Mouse (Mus musculus): ENCODE measurements around the gene Acoxl.

Acoxl gene

DNA sequence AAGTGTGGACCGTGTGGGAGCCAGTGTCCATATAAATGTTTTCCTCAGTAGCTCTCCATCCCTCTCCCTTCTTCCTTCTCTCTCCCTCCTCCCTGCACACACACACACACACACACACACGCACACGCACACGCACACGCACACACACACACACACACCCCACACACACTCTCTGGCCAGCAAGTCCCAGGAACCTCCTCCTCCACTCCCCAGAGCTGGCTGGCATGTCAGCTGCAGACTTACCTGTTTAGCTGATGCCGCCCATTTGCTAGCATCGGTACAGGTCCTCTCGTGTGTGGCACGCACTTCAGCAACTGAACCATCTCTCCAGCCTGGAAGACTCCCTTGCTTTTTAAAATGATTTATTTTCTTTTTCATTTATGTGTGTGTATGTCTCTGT, 280.3 kb downstream of the Acoxl start:
- DNase-seq (ENCODE audit: low spot score), result no peak

DNA sequence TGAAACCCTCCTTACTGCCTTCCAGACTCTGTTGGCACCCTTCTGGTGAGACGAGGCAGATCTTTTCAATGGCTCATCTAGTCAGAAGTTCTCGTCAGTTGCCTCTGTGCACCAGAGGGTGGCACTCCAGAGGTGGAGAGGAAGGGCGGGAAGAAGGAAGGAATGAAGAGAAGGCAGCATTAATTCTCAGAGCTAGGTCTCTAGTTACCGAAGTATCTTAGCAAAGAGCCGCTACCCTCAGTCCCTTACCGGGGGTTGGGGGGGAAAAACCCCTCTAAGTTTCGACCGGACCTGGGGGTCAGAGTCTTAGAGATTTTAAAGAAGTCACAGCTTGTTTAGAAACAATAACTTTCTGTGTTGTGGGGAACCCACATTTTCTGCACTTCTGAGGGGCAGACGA, 283.8 kb downstream of the Acoxl start:
- DNase-seq (ENCODE audit: low spot score), result peak; percentile 46

DNA sequence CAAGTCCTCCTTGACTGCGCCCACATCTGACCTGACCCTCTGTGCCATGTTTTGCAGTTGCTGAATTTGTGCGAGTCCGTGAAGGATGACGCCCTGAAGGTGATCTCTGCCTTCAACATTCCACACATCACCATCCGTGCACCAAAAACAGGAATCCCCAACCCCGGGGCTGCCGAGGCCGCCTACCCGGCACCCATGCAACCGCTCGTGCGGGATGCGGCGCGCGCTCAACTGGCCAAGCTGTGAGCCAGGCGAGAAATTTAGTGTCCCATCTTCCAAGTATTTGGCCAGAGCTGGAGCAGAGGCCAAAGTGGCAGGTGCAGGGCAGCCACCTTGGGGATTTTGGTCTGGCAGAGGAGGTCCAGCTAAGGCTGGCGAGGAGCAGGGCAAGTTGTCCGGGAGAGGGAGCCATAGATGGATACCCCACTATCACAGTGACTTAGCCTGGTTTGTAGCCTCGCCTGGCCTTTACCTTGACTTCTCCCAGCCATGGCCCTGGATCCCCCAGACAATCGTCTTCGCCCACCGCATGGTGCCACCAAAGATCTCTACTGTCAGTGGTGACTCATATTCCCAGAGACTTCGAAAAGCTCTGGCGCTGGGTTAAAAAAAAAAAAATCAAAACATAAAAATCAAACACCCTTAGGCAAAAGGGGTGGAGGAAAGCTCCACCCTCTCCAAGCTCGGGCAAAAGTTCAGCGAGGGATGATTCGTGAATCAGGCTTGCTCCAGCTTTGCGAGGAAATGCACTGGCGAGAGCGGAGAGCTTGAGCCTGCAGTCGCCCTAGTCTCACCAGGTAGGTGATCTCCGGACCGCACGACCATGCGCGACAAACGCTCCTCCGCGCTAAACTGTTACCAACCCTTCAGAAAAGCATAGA, 284.5 kb downstream of the Acoxl start:
- DNase-seq (ENCODE audit: low spot score), result peak; percentile 20

DNA sequence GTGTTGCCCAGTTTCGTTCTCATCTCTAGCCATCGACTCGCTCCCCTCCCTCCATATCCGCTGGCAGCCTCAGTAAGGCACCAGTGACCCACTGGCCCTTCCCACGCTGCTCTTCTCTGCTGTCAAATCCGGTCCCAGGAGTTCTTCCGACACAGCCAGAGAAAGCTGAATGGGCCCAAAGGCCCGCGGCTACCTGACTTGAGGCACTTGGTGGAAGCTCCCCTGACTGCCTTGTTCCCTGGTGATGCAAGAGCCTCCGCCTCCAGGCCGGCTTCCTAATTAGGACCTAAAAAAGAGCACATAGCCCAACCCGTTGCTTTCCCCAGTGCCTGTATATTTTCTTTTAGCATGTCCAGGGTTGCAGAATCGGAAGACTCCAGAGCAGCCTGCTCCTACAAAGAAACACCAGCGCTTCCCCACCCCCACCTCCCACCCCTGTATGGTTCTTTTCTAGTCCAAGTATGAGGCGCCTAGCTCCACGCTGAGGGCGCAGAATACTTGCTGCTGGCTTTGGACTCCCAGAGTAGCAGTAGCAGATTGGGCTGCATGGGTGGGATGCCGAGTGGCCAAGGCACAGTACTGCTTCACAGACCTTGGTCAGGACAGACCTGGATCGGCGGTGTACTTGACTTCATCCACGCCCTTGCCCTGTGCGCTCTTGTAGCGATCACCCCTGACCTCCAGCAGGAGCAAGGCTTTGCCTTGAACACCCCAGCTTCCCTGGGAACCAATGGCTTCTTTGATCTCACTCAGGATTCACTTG, 285.4 kb downstream of the Acoxl start:
- DNase-seq (ENCODE audit: low spot score), result peak; percentile 15

DNA sequence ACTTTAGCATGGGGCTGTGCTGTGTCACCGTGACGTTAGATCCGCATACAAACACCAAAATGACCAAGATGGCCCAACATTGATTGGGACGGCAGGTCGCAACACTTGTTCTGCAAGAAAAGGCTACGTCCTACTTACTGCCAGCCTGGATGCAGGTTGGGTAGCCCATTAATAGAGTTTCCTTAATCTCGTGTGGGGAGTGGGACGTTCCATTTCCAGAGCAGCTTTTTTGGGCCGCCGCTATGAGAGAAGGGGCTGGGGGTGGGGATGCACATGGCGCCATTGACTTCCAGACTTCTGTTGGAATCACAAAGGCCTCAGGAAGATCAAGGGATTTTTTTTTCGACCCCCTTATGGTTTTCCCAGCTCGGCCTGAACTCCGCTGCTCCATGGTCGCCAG, 286.0 kb downstream of the Acoxl start:
- DNase-seq (ENCODE audit: low spot score), result no peak

DNA sequence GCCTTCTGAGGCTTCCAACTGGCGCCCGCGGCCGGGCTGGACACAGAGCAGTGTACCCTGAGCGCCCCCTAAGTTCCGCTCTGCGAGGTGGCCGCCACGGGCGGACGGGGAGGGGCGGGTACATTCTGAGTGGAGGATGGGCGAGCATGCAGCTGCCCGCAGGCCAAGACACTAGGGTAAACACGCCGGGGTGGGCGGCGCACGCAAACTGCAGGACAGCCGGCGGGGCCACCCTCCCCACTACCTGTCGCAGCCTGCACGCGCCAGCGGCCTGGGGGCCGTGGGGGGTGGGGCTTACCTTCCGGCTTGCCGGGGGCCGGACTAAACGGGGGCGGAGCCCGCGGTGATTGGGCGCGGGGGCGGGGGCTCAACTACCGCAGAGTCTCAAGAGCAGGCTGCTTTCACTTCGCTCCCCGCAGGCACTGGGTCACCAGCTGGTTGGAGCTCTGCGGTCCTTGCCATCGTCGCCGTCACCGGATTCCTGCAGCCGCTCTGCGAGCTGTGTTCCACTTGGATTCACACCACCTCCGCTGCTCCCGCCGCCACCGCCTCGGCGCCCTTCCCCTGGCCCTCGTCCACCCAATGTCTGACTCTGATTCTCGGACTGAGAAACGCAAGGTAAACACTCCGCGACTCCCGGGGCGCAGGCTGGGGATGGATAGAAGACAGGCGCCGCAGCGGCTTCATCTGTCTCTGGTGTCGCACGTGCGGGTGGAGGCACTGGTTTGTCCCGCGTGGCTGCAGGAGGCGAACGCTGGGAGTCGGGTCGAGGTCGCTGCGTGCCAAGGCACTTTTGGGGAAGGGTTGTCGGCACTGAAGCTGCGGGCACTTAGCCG, 287.2 kb downstream of the Acoxl start, which contains the start of gene Bcl2l11:
TSS of gene Bcl2l11 (plus strand) at position 404 of the 836 bp plus-strand sequence.
- peak; percentile 97 for DNase-seq (ENCODE audit: low spot score)

DNA sequence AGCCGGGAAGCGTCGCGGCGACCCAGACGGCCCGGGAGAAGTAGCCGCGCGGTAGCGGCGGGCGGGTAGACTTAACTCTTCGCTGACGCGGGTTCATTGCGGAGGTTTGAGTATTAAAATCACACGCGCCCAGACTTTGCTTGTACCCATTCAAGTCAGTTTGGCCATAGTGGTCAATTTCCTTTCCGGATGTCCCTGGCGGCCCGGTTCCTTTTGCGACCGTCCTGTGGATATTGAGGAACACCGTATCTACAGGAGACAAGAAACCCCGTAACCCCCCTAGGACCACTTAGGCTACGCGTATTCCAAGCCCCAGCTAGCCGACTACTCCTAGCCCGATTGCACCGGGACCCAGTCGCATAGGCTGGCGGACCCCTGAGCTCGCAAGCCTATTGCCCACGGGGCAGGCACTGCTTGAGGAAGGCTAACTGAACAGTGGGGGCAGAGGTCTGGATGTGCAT, 287.9 kb downstream of the Acoxl start:
- no peak for DNase-seq (ENCODE audit: low spot score)

DNA sequence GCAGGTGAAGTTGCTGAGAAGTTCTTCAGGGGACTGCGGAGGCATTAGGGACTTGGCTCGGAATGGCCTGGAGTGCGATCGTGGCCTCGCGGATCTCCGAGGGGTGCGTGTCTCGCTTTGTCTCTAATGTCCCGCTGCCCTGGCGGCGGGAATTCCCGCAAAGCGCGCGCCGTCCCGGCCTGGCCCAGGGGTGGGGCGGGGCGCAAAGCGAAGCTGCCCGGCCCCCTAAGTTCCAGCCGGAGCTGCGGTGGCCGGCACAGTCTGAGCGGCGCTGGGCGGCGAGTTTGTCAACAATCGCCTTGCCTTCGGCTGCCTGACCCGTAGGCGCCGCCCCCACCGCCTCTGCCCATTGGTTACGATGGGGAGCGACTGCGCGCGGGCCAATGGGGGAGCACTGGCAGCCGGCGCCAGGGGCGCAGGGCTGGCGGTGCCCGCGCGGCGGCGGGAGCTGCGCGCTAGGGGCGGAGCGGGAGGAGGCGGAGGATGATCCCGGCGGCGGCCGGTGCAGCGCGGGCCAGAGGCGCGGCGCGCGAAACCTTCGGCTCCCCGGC, 288.5 kb downstream of the Acoxl start:
- peak; percentile 95 for DNase-seq (ENCODE audit: low spot score)

DNA sequence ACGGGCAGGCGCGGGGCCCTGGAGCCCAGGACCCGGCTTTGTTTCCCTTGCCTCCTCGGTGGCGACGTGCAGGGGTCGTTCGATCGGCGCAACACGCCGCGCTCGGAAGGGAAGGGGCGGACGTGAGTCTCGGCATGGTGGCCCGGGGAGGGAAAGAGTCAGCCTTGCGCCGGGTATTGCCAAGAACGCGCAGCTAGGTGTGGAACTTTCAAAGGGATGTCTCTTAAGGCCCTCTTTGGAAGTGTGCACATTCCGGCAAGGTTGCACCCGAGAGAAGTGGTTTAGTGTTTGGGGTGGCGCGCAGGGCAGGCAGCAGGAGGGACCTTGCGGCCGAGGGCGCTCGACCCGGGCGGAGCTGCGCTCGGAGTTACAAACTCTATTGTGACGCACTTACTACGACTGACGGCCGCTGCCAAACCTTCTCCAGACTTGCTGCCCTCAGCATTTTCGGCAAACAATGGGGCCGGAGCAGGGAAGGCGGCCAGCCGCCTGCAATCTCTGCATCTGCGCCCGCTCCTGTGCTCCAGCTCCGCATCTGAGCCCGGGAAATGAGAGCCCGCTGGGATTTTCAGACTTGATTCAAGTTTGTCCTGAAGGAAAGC, 289.1 kb downstream of the Acoxl start:
- peak; percentile 85 for DNase-seq (ENCODE audit: low spot score)

DNA sequence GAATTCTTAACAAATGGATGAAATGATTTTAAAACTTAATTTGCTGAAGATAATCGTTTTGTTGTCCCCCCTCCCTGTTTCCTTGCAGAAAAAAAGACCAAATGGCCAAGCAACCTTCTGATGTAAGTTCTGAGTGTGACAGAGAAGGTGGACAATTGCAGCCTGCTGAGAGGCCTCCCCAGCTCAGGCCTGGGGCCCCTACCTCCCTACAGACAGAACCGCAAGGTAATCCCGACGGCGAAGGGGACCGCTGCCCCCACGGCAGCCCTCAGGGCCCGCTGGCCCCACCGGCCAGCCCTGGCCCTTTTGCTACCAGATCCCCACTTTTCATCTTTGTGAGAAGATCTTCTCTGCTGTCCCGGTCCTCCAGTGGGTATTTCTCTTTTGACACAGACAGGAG, 289.9 kb downstream of the Acoxl start:
- no peak for DNase-seq (ENCODE audit: low spot score)

DNA sequence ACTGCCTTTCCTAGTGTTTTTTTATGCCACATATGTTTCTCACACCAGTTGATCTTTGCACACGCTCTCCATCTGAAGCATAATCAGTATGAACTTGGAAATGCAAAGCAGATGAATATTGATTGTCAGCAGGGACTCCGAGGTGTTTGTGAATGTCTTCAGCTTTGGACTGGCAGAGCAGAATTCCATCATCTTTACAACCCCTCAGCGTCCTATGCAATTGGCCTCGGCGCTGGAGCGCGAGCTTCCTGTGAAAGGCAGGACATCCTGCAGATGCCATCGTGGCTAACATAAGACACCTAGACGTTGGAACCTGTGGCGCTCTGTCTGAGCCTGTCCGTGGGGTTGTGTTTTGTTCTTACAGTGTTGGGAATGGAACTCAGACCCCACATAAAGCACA, 292.8 kb downstream of the Acoxl start:
- no peak for DNase-seq (ENCODE audit: low spot score)

DNA sequence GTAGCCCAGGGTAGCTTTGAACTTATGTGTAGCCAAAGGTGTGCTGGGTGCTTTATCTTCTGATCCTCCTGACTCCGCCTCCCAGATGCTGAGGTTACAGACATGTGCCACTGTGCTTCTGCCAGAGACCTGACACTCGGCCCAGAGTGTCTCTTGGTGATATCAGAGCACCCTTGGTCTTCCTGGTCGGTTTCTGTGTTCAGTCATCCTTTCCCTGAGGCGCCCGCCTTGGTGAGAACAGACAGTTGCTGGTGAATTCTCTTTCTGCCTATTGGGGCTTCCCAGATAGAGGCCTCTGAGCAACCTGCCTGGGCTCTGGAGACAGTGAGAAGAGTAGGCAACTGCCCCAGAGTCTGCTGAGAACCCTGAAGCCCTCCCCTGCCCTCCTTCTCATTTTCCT, 294.0 kb downstream of the Acoxl start:
- DNase-seq (ENCODE audit: low spot score), result no peak

DNA sequence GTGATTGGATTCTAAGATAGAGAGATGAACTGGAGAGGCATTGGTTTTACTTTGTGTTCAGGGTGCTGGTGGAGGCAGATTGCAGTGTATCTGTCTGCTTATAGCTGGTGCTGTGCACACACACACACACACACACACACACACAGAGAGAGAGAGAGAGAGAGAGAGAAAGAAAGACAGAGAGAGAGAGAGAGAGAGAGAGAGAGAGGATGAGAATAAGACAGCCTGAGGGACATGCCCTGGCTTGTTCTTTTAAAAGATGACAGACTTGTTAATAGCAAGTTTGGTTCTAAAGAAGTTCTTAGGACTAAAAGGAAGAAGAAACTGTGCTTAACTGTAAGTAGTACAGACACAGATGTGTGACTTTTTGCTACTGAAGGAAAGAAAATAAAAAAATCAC, 295.2 kb downstream of the Acoxl start:
- DNase-seq (ENCODE audit: low spot score), result no peak

DNA sequence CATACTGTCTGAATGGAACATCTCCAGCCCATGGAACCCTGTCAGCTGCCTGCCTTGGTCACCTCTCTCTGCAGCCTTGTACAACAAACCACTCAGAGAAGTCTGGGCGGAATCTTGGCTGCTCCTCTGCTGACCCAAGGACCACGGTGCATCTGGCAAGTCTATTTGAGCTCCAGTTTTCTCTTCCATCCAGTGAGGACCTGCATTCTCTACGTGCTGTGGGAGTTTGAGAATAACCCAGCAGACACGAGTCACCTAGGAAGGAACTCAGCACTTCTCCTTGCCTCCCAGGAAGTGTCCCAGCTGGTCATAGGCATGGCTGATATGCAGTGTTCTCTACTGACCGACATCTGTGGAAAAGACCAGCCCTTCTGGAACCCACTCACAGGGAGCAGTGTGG, 295.8 kb downstream of the Acoxl start:
- DNase-seq (ENCODE audit: low spot score), result no peak

DNA sequence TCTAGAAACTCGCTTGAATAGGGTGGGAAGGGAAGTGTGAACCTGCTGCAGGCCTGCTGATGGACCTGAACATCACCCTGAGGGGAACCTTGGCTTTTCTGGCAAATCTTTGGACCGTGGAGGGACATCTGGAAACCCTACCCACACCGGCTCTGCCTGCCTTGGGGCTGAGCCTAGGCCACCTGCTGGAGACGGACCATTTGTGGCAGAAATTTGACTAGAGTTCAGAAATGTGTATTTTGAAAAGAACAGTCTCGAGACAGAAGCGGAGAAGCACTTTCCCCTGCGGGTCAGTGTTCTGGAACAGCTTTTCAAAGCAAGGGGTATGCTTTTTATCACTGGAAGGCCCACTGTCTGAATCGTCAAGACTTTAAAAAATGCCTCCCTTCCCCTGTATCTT, 296.3 kb downstream of the Acoxl start:
- DNase-seq (ENCODE audit: low spot score), result no peak

DNA sequence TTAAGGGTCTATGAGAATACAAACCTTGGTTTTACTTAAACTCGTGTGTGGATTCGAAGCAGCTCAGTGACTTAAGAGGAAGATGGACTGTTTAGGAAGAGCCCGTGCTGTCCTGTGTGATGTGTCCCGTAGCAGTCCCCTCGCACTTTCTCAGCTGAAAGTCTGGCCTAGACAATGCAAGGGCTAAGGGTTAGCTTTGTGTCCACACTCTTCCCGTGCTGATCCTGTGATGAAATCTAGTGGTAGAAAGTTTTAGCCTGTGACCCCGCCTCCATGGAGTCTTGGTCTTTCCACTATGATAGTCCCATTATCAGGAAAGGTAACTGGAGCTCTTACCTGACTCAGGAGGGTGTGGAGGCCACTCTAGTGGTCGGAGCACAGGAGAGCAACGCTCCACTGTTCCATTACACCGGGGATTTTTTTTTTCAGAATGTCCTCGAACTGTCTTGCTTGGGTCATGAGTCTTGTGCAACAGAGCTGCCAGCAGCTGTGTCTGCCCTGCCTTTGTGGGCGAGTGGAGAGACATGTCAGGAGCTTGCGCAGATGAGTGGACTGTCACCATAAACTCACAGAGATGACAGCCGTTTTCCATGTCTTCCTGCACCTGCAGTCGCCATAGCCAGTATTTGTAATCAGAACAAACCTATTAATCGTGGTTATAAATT, 298.2 kb downstream of the Acoxl start:
- no peak for DNase-seq (ENCODE audit: low spot score)

DNA sequence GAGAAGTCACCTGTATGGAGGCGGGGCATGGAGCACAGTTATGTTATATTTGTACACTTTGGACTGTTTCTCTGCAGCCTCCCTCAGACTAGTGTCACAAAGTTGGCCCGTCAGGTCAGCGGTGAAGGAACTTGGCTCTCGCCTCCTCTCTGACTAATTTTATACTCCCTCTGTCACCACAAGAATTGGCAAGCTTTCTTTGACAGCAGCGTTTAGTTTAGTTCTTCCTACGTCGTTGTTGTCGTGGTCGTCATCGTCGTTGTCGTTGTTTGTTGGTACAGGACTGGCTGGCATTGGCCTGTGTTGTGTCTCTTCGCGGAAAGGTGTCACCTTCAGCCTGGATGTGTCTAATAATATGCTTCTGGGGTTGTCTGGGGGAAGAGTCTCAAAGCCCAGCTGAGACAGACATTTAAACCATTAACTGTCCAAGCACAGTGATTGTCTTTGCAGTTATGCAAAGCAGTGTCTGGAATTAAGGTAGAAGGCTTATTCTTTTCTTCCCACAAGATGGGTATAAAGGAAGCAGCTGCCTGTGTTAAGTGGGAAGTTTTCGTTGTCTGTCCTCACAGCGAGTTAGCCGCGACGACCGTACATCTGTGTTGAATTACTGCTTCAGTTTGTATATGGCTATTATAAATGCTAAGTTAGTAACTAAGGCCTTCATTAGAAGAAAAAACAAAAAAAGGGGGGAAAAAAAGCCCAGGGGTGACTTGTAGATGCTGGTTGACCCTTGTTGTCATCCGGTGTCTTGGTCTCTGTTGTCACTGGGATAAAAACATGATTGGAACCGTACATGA, 299.0 kb downstream of the Acoxl start:
- DNase-seq (ENCODE audit: low spot score), result no peak

DNA sequence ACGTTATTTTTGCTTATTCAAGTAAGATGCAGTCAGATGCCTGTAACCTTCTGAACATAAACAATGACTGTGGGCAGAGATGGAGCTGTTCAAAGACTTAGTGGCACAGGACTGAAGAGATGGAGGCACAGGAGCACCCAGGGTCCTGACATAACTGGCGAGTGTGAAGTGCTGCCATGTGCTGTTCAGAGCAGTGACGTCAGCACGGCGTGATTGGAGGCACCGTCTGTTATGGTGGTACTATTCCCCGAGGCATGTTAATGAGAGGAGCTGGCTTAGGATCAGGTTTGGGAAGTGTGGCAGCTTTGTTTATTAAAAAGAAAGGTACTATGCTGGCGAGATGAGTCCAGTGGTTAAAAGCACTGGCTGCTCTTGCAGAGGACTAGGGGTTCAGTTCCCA, 300.2 kb downstream of the Acoxl start:
- DNase-seq (ENCODE audit: low spot score), result no peak

DNA sequence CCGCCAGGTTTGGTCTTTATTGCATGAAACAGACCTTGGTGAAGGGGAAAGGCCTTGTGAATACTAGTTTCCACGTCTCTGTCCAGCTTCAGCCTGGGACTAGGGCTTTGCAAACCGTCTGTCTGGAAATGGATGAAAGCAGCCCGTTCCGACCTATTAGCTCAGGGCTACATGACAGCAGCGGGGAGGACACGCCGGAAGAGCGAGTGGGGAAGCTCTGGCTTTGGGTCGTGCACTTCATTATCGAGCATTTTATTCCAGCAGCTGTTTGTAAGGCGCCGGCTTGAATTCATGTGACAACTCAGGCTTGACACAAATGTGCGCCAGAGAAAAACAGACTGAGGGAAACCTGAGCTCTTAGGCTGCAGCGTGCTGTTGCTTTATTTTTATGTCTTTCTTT, 301.1 kb downstream of the Acoxl start:
- DNase-seq (ENCODE audit: low spot score), result no peak

DNA sequence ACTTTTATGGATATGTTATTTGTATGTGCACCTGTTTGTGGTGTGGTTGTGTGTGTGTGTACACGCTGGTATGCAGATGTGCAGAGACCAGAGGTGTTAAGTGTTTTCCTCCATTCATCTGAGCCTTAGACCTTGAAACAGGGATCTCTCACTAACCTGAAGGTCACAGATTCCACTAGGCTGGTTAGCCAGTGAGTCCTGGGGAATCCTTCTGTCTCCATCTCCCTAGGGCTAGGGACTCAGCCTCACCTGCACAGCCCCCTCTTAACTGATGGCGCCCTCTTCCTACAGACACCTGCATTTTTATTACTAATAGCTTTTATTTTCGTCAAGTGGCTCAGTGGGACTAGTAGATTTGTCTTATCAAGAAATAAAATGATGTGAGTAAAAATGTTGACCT, 301.5 kb downstream of the Acoxl start:
- DNase-seq (ENCODE audit: low spot score), result no peak
